Mouse (Mus musculus) liver, postnatal 0 days (tissue): ENCODE results near the gene Popdc3. TPM values are rescaled to one million over a fixed set of nuclear protein-coding genes. Genes with fewer than 3 reads are reported as not detected.
A peak's percentile ranks its signal among the peaks of the same experiment; 100 is the strongest.
"Not testable (repeated sequence)": the region's sequence is repeated elsewhere in the genome, so short reads cannot be mapped to it uniquely, and the experiment has no call there.

Source experiments
- ATAC-seq: fragments of 200-750 bp; cut with Nextera tagmentation; 2 replicates; pipeline ENCODE4 v1.8.0; 2017; ENCODE audit warnings: mild to moderate bottlenecking, moderate library complexity
- DNase-seq: peaks from one replicate; pipeline ENCODE4 v3.0.0-alpha.2; 2016
- H3K27ac ChIP-seq: fragments of 300-500 bp; sonication (generic); 2 replicates; pipeline ENCODE4 v1.5.1; 2014; ENCODE audit warnings: antibody characterized with exemption, moderate library complexity, mild to moderate bottlenecking, low read depth
- H3K27me3 ChIP-seq: fragments of 300-500 bp; sonication (generic); 2 replicates; pipeline ENCODE4 v1.6.1; 2014; ENCODE audit warnings: low read length, control low read depth, mixed read lengths; ENCODE audit not compliant: insufficient read depth
- H3K36me3 ChIP-seq: fragments of 300-500 bp; sonication (generic); replicated peaks from 2 replicates; pipeline ENCODE4 v1.6.1; 2014; ENCODE audit warnings: mild to moderate bottlenecking, control low read depth, low read length, moderate library complexity, mixed read lengths; ENCODE audit not compliant: insufficient read depth
- H3K4me1 ChIP-seq: fragments of 300-500 bp; sonication (generic); 2 replicates; pipeline ENCODE4 v1.6.1; 2014; ENCODE audit warnings: antibody characterized with exemption, mild to moderate bottlenecking, control low read depth; ENCODE audit not compliant: insufficient read depth
- H3K4me2 ChIP-seq: fragments of 300-500 bp; sonication (generic); 2 replicates; pipeline ENCODE4 v1.6.1; 2014; ENCODE audit warnings: low read depth, mild to moderate bottlenecking, low read length, moderate library complexity, mixed read lengths
- H3K4me3 ChIP-seq: fragments of 300-500 bp; sonication (generic); 2 replicates; pipeline ENCODE4 v1.5.1; 2014; ENCODE audit warnings: low read depth, low read length
- H3K9ac ChIP-seq: fragments of 300-500 bp; sonication (generic); replicated peaks from 2 replicates; pipeline ENCODE4 v1.6.1; 2014; ENCODE audit warnings: mild to moderate bottlenecking, moderate library complexity
- H3K9me3 ChIP-seq: fragments of 300-500 bp; sonication (generic); 2 replicates; pipeline ENCODE4 v1.6.1; 2016; ENCODE audit warnings: mild to moderate bottlenecking, control low read depth, low read length, mixed read lengths
- CTCF ChIP-seq: sonication (generic); IDR thresholded peaks from 2 replicates; pipeline ENCODE4 v1.5.1; 2016; ENCODE audit warnings: antibody characterized with exemption, low read depth
- EP300 ChIP-seq: IDR thresholded peaks from 2 replicates; pipeline ENCODE4 v1.6.1; 2016; ENCODE audit warnings: antibody characterized with exemption, low read depth, mild to moderate bottlenecking
- WGBS: fragments of 180-500 bp; shearing (Covaris S2); extraction: QIAGEN DNeasy Blood & Tissue Kit; methylation state at CpG from one replicate; pipeline ENCODE4 v1.1.7; 2014; ENCODE audit not compliant: insufficient replicate concordance; 5-methylcytosine and 5-hydroxymethylcytosine counted together
- polyA plus RNA-seq: library from polyadenylated mRNA; unstranded; fragments of >200 nt; fragmentation: Nextera tagmentation; extraction: Ambion mirVana; gene quantifications from 2 replicates; pipeline ENCODE4 v1.2.1, GENCODE M21; 2015

Gene Popdc3
- polyA plus RNA-seq, result 0.32 TPM in 1 of 2 replicates, not detected in the other

- H3K4me2 ChIP-seq, H3K27ac ChIP-seq, H3K27me3 ChIP-seq, H3K9ac ChIP-seq, ATAC-seq, DNase-seq, H3K4me1 ChIP-seq, H3K9me3 ChIP-seq, H3K36me3 ChIP-seq, H3K4me3 ChIP-seq: not testable (repeated sequence)
- no CpG with 5 or more reads among the region's 5 CpGs for WGBS
Observed at GRCm38 (mm10) chr10:45177798-45178197, at the start of gene Popdc3. Gene Popdc3 (plus strand): TSS chr10:45178098.

DNA sequence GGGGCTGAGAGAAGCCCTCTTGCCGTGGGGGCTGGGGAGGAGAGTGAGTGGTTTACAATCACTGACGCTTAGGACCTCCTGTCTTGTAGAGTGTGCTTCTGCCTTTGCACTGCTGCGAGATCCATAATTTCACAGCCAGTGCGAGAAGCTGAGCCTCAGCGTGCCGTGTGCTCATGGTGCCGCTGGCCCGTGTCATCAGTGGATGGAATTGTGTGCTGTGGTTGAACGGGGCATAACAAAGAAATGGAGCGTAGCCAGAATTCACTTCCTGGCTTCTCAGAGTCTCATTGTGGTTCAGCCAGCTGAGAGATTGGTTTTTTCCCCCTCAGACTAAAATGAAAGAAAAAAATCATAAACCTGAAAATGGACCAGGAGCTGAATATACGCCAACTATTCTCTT is 48.8 kb upstream of the Popdc3 start:
- 76% methylated on average over 11 of the region's 11 CpGs for WGBS
- no peak for ATAC-seq

DNA sequence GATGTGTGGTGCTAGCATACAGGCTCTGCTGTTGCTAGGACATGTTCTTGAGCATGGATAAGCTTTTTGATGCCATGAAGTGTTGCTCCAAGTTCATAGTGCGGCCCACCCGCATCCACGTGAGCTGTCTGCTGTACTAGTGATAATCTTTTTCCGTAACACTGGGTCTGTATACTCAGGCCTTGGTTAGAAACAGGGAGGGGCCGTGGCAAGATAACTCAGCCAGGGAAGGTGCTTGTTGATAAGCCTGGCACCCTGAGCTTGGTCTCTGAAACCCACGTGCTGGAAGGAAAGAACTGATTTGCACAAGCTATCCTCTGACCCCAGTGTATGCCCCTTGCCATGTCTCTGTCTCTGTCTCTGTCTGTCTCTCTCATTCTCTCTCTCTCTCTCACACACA is 47.9 kb upstream of the Popdc3 start:
- WGBS, result 57% methylated on average over 6 of the region's 6 CpGs
- H3K27ac ChIP-seq, result no peak overlapping the region

More for the DNA sequence above, 48.8 kb upstream of the Popdc3 start:
- H3K4me1 ChIP-seq, result no peaks in the 10 kb centered on the region
- H3K27me3 ChIP-seq, result no peaks in the 10 kb centered on the region
- no peaks in the 10 kb centered on the region for H3K9me3 ChIP-seq
- peaks cover 18% of the 10 kb centered on the region for H3K36me3 ChIP-seq
- no peak overlapping the region for H3K9ac ChIP-seq
- DNase-seq, result no peak
- TF ChIP-seq EP300 (no peak), CTCF (no peak)
- no peak overlapping the region for H3K4me3 ChIP-seq
- no peak overlapping the region for H3K27ac ChIP-seq
- no peak overlapping the region for H3K4me2 ChIP-seq

GRCm38 (mm10) chr10:45132371-45132770 is 45.5 kb upstream of the Popdc3 start:
- peak; percentile 63 for DNase-seq
- Histone ChIP-seq H3K4me3 (no peak overlapping the region), H3K9ac (no peak overlapping the region), H3K36me3 (peaks cover 9% of the 10 kb centered on the region; the same call in 1 of the 2 replicates), H3K4me2 (no peak overlapping the region), H3K27ac (no peak overlapping the region), H3K9me3 (no peaks in the 10 kb centered on the region), H3K4me1 (no peaks in the 10 kb centered on the region), H3K27me3 (no peaks in the 10 kb centered on the region)
- TF ChIP-seq EP300 (no peak), CTCF (peak; percentile 76)
- ATAC-seq, result no peak
- 54% methylated on average over 4 of the region's 4 CpGs for WGBS

More for the DNA sequence above, 47.9 kb upstream of the Popdc3 start:
- Histone ChIP-seq H3K4me3 (no peak overlapping the region), H3K9ac (no peak overlapping the region), H3K36me3 (peaks cover 20% of the 10 kb centered on the region), H3K9me3 (no peaks in the 10 kb centered on the region), H3K4me1 (no peaks in the 10 kb centered on the region), H3K27me3 (no peaks in the 10 kb centered on the region), H3K4me2 (no peak overlapping the region)
- TF ChIP-seq CTCF (no peak), EP300 (peak; percentile 88)
- ATAC-seq, result peak; percentile 90
- peak; percentile 29 for DNase-seq

GRCm38 (mm10) chr10:45136806-45137205 is 41.1 kb upstream of the Popdc3 start:
- H3K9me3 ChIP-seq, result no peaks in the 10 kb centered on the region
- H3K36me3 ChIP-seq, result peaks cover 16% of the 10 kb centered on the region; the same call in 1 of the 2 replicates
- WGBS, result 82% methylated on average over 7 of the region's 7 CpGs
- DNase-seq, result no peak
- H3K9ac ChIP-seq, result no peak overlapping the region
- no peaks in the 10 kb centered on the region for H3K27me3 ChIP-seq
- ATAC-seq, result no peak
- TF ChIP-seq EP300 (no peak), CTCF (no peak)
- no peak overlapping the region for H3K4me3 ChIP-seq
- H3K27ac ChIP-seq, result no peak overlapping the region
- H3K4me2 ChIP-seq, result no peak overlapping the region
- no peaks in the 10 kb centered on the region for H3K4me1 ChIP-seq

DNA sequence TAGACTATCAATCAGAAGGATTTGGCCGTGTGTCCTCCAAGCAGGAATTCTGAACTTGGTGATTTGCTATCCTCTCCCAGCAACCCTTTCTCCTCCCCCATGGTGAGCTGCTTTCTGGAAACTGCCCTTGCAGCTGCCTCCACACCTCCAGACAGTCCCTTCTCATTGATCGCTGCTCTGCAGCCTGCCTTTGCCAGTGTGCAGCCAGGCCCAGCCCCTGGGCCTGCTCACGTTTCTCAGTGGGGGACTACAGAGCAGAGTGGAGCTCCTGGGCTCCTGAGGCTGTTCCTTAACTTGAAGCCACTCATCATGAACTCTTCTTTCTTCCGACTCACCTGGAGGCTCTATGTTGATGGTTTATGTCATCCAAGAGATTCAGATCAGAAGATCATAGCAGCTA is 38.0 kb upstream of the Popdc3 start:
- H3K9ac ChIP-seq, result no peak overlapping the region
- no peak overlapping the region for H3K4me3 ChIP-seq
- 70% methylated on average over 4 of the region's 4 CpGs for WGBS
- no peak for TF ChIP-seq EP300
- no peak for TF ChIP-seq CTCF
- no peaks in the 10 kb centered on the region for H3K9me3 ChIP-seq
- peaks cover 14% of the 10 kb centered on the region for H3K36me3 ChIP-seq
- H3K27me3 ChIP-seq, result no peaks in the 10 kb centered on the region
- DNase-seq, result no peak
- no peak overlapping the region for H3K27ac ChIP-seq
- no peak for ATAC-seq
- no peaks in the 10 kb centered on the region for H3K4me1 ChIP-seq
- no peak overlapping the region for H3K4me2 ChIP-seq
